Mouse (Mus musculus) kidney, adult 2 months (tissue): ENCODE data around the gene Knop1. TPM values are rescaled to one million over a fixed set of nuclear protein-coding genes. Genes with fewer than 3 reads are reported as not detected.

ENCODE experiments used
- DNase-seq: peaks from one replicate; pipeline ENCODE4 v3.0.0; 2021
- H3K27ac ChIP-seq: fragments of 200-500 bp; 2 replicates; pipeline ENCODE4 v1.5.1; 2012; ENCODE audit warnings: low read depth, low read length, control low read depth, inconsistent platforms; ENCODE audit not compliant: insufficient read depth
- H3K27me3 ChIP-seq: fragments of 200-500 bp; replicated peaks from 2 replicates; pipeline ENCODE4 v1.6.1; 2012; ENCODE audit warnings: mild to moderate bottlenecking, moderate library complexity, low read length, inconsistent platforms; ENCODE audit not compliant: control insufficient read depth, insufficient read depth
- H3K36me3 ChIP-seq: fragments of 200-500 bp; 2 replicates; pipeline ENCODE4 v1.6.1; 2012; ENCODE audit warnings: mild to moderate bottlenecking, moderate library complexity, low read length, inconsistent platforms; ENCODE audit not compliant: control insufficient read depth, insufficient read depth
- H3K4me1 ChIP-seq: fragments of 200-500 bp; 2 replicates; pipeline ENCODE4 v1.6.1; 2011; ENCODE audit warnings: low read length; ENCODE audit not compliant: control insufficient read depth, insufficient read depth
- H3K4me3 ChIP-seq: fragments of 200-500 bp; 2 replicates; pipeline ENCODE4 v1.5.1; 2011; ENCODE audit warnings: mild to moderate bottlenecking, low read depth, low read length, control low read depth; ENCODE audit not compliant: insufficient read depth
- CTCF ChIP-seq: fragments of 200-500 bp; conservative IDR thresholded peaks from 2 replicates; pipeline ENCODE4 v1.5.1; 2011; ENCODE audit warnings: low read depth, mild to moderate bottlenecking, control low read depth, low read length, moderate library complexity, mixed read lengths; ENCODE audit not compliant: insufficient read depth, insufficient read length
- POLR2A ChIP-seq: fragments of 200-500 bp; IDR thresholded peaks from one replicate; pipeline ENCODE4 v1.6.1; 2011; ENCODE audit warnings: low read depth, low read length, control low read depth
- WGBS: fragments of 180-500 bp; shearing (Covaris S2); methylation state at CpG from one replicate; pipeline ENCODE4 v1.1.7; 2018; 5-methylcytosine and 5-hydroxymethylcytosine counted together
- polyA plus RNA-seq: library from polyadenylated mRNA; depleted of rRNA; stranded (reverse); fragments of >200 nt; gene quantifications from 2 replicates; pipeline ENCODE4 v1.2.3, GENCODE M21; 2012

Knop1 gene
- polyA plus RNA-seq, 1 experiment = 11.8 TPM

- Histone ChIP-seq H3K27me3 (no peaks in the 10 kb centered on the region), H3K36me3 (no peaks in the 10 kb centered on the region), H3K27ac (no peak overlapping the region), H3K4me3 (no peak overlapping the region), H3K4me1 (no peaks in the 10 kb centered on the region)
- DNase-seq = no peak
- TF ChIP-seq CTCF (no peak), POLR2A (no peak)
- WGBS = 13% methylated on average over 3 of the region's 3 CpGs
Observed at GRCm38 (mm10) chr7:118889046-118889680, 33.1 kb upstream of the Knop1 start.

GRCm38 (mm10) chr7:118887303-118888055 is 31.4 kb upstream of the Knop1 start:
- Histone ChIP-seq H3K27ac (no peak overlapping the region), H3K4me1 (no peaks in the 10 kb centered on the region), H3K27me3 (no peaks in the 10 kb centered on the region), H3K4me3 (no peak overlapping the region), H3K36me3 (no peaks in the 10 kb centered on the region)
- no peak for DNase-seq
- 67% methylated on average over 6 of the region's 6 CpGs for WGBS
- TF ChIP-seq POLR2A (no peak), CTCF (no peak)

- no peak overlapping the region for H3K4me3 ChIP-seq
- H3K4me1 ChIP-seq = no peaks in the 10 kb centered on the region
- H3K27ac ChIP-seq = no peak overlapping the region
- TF ChIP-seq POLR2A (no peak), CTCF (no peak)
- DNase-seq = no peak
- H3K36me3 ChIP-seq = no peaks in the 10 kb centered on the region
- WGBS = 83% methylated on average over 4 of the region's 4 CpGs
- no peaks in the 10 kb centered on the region for H3K27me3 ChIP-seq
Observed at GRCm38 (mm10) chr7:118884969-118885368, 28.9 kb upstream of the Knop1 start.

GRCm38 (mm10) chr7:118883957-118884356 is 27.9 kb upstream of the Knop1 start:
- TF ChIP-seq POLR2A (no peak), CTCF (no peak)
- no peak for DNase-seq
- WGBS = 86% methylated on average over 4 of the region's 4 CpGs
- Histone ChIP-seq H3K27ac (no peak overlapping the region), H3K36me3 (no peaks in the 10 kb centered on the region), H3K4me1 (no peaks in the 10 kb centered on the region), H3K4me3 (no peak overlapping the region), H3K27me3 (no peaks in the 10 kb centered on the region)

GRCm38 (mm10) chr7:118879466-118880029 is 23.5 kb upstream of the Knop1 start:
- TF ChIP-seq CTCF (no peak), POLR2A (no peak)
- no peaks in the 10 kb centered on the region for H3K27me3 ChIP-seq
- no peak overlapping the region for H3K27ac ChIP-seq
- H3K36me3 ChIP-seq = no peaks in the 10 kb centered on the region
- WGBS = 87% methylated on average over 3 of the region's 3 CpGs
- DNase-seq = no peak
- H3K4me1 ChIP-seq = no peaks in the 10 kb centered on the region
- no peak overlapping the region for H3K4me3 ChIP-seq

- H3K4me3 ChIP-seq = no peak overlapping the region
- H3K4me1 ChIP-seq = no peaks in the 10 kb centered on the region
- DNase-seq = no peak
- no peaks in the 10 kb centered on the region for H3K36me3 ChIP-seq
- WGBS = 84% methylated on average over 2 of the region's 2 CpGs
- no peaks in the 10 kb centered on the region for H3K27me3 ChIP-seq
- TF ChIP-seq POLR2A (no peak), CTCF (no peak)
- H3K27ac ChIP-seq = no peak overlapping the region
Observed at GRCm38 (mm10) chr7:118865362-118865761, 9.3 kb upstream of the Knop1 start.

- Histone ChIP-seq H3K27ac (no peak overlapping the region), H3K4me1 (peaks cover 4% of the 10 kb centered on the region; the same call in 1 of the 2 replicates), H3K4me3 (no peak overlapping the region), H3K36me3 (no peaks in the 10 kb centered on the region), H3K27me3 (no peaks in the 10 kb centered on the region)
- DNase-seq = no peak
- TF ChIP-seq CTCF (no peak), POLR2A (no peak)
- whole genome bisulfite sequencing = 86% methylated on average over 1 of the region's 1 CpGs
Observed at GRCm38 (mm10) chr7:118858640-118859039, 2.6 kb upstream of the Knop1 start.
